Mouse (Mus musculus) myocyte (in vitro differentiated cells): ENCODE data around the gene Itgae.

Source experiments
- CEBPB ChIP-seq: IDR thresholded peaks from 2 replicates; pipeline ENCODE4 v1.6.1; 2011; ENCODE audit warnings: mild to moderate bottlenecking, moderate library complexity; ENCODE audit not compliant: poor library complexity, insufficient read depth, severe bottlenecking
- E2F4 ChIP-seq: IDR thresholded peaks from one replicate; pipeline ENCODE4 v1.6.1; 2011; ENCODE audit warnings: mild to moderate bottlenecking, control low read depth, moderate library complexity; ENCODE audit not compliant: insufficient read depth
- MAX ChIP-seq: IDR thresholded peaks from one replicate; pipeline ENCODE4 v1.6.1; 2011; ENCODE audit warnings: low read depth, mild to moderate bottlenecking, control low read depth
- MYOD1 ChIP-seq, 3 experiments: IDR thresholded peaks; one replicate each; pipeline ENCODE4 v1.6.1; 2011; ENCODE audit warnings: control low read depth in 2 of 3, low read depth in 2 of 3, mild to moderate bottlenecking in 2 of 3, moderate library complexity in 1 of 3; ENCODE audit not compliant: insufficient read length in 2 of 3, control insufficient read depth in 1 of 3
- MYOG ChIP-seq, 3 experiments: IDR thresholded peaks; one replicate each; pipeline ENCODE4 v1.6.1; 2011; ENCODE audit warnings: control low read depth in 2 of 3, low read depth in 2 of 3, mild to moderate bottlenecking in 2 of 3; ENCODE audit not compliant: insufficient read length in 2 of 3, control insufficient read depth in 1 of 3, insufficient read depth in 1 of 3
- POLR2A ChIP-seq: IDR thresholded peaks from one replicate; pipeline ENCODE4 v1.6.1; 2011; ENCODE audit warnings: low read depth, mild to moderate bottlenecking, control low read depth, moderate library complexity; ENCODE audit not compliant: insufficient read length
- POLR2AphosphoS2 ChIP-seq: IDR thresholded peaks from one replicate; pipeline ENCODE4 v1.6.1; 2011; ENCODE audit warnings: low read depth, control low read depth; ENCODE audit not compliant: insufficient read length
- USF1 ChIP-seq: IDR thresholded peaks from one replicate; pipeline ENCODE4 v1.6.1; 2011; ENCODE audit warnings: low read depth, mild to moderate bottlenecking, control low read depth, moderate library complexity

- TF ChIP-seq MYOD1 (IDR thresholded peaks at IDR 0.05; ENCODE audit: control insufficient read depth in 1 of 3, insufficient read length in 2 of 3, low read depth in 2 of 3) (no peak), POLR2A (no peak), MYOG (IDR thresholded peaks at IDR 0.05; ENCODE audit: control insufficient read depth in 1 of 3, insufficient read depth in 1 of 3, insufficient read length in 2 of 3, low read depth in 2 of 3) (no peak), MAX (no peak), E2F4 (no peak), CEBPB (no peak), POLR2AphosphoS2 (no peak), USF1 (no peak)
These were observed 36.1 kb downstream of the Itgae start for GRCm38 (mm10) chr11:73126495-73126894.
